Comparison of ENCODE assay signal across 8 mouse cellular contexts in genomic region chr5:140815059-140815728, GRCm38 (mm10). TPM values are rescaled to one million over a fixed set of nuclear protein-coding genes. Genes with fewer than 3 reads are reported as not detected.
DNase-seq lines count a peak whose midpoint lies in the region; ATAC-seq and TF ChIP-seq lines count a peak whose summit lies in the region.

No protein-coding gene starts in this region.

- TF ChIP-seq POLR2A in ES-Bruce4 (IDR thresholded peaks at IDR 0.05; ENCODE audit: insufficient read depth, low read length): no peak

- no peak for TF ChIP-seq CTCF in ES-Bruce4 (IDR thresholded peaks at IDR 0.05; ENCODE audit: low read depth, low read length)

- no peaks in the 10 kb centered on the region for H3K36me3 ChIP-seq in ES-Bruce4 (ENCODE audit: control insufficient read depth, insufficient read depth, low read length, poor library complexity, severe bottlenecking)
- H3K36me3 ChIP-seq in hindbrain, embryonic 15.5 days: no peaks in the 10 kb centered on the region

- DNase-seq in ES-CJ7 (ENCODE audit: low read depth, low spot score): peak; percentile 36
- peak; percentile 68 for DNase-seq in lung, postnatal 10 days
- DNase-seq in left cerebral cortex, adult 11 months (ENCODE audit: low spot score): no peak
- no peak for DNase-seq in cerebellum, adult 11 months

- no peak overlapping the region for H3K9ac ChIP-seq in ES-Bruce4 (ENCODE audit: low read depth, poor library complexity, severe bottlenecking)
- no peak overlapping the region for H3K9ac ChIP-seq in hindbrain, embryonic 15.5 days

- no peak for ATAC-seq in hindbrain, embryonic 15.5 days (ENCODE audit: low FRiP score, low read depth)
- no peak for ATAC-seq in frontal cortex, adult (ENCODE audit: low TSS enrichment)
- no peak for ATAC-seq in monocyte, adult 5-6 weeks (replicated peaks; ENCODE audit: insufficient number of reproducible peaks, low FRiP score, low TSS enrichment, poor library complexity, severe bottlenecking)

- H3K4me1 ChIP-seq in ES-Bruce4 (ENCODE audit: control insufficient read depth, insufficient read depth, low read length): peaks cover 16% of the 10 kb centered on the region
- peaks cover 66% of the 10 kb centered on the region for H3K4me1 ChIP-seq in hindbrain, embryonic 15.5 days (replicated peaks)

- no peaks in the 10 kb centered on the region for H3K9me3 ChIP-seq in ES-Bruce4 (replicated peaks; ENCODE audit: control insufficient read depth, insufficient read depth, low read length, poor library complexity, severe bottlenecking)
- H3K9me3 ChIP-seq in hindbrain, embryonic 15.5 days: no peaks in the 10 kb centered on the region

- H3K4me3 ChIP-seq in ES-Bruce4 (ENCODE audit: low read depth, low read length): no peak overlapping the region
- no peak overlapping the region for H3K4me3 ChIP-seq in hindbrain, embryonic 15.5 days

- peak overlapping the region; percentile 5; the same call in 1 of the 2 replicates for H3K4me2 ChIP-seq in hindbrain, embryonic 15.5 days

- WGBS in hindbrain, embryonic 15.5 days: 9% methylated on average over 9 of the region's 9 CpGs

- H3K27ac ChIP-seq in ES-Bruce4 (ENCODE audit: insufficient read depth, low read length): peak overlapping the region; percentile 16; the same call in 1 of the 2 replicates
- H3K27ac ChIP-seq in hindbrain, embryonic 15.5 days (replicated peaks): peak overlapping the region; percentile 71

- no peaks in the 10 kb centered on the region for H3K27me3 ChIP-seq in ES-Bruce4 (ENCODE audit: control insufficient read depth, insufficient read depth, low read length, poor library complexity, severe bottlenecking)
- no peaks in the 10 kb centered on the region for H3K27me3 ChIP-seq in hindbrain, embryonic 15.5 days

- no peak for TF ChIP-seq EP300 in ES-Bruce4 (IDR thresholded peaks at IDR 0.05; ENCODE audit: insufficient read depth, low read depth, low read length)

RNA-seq across cellular contexts. Expression of gene Gna12, which starts 15.0 kb away (rescaled TPM):
- 29.9 and 34.1 TPM in 2 replicates for polyA plus RNA-seq in ES-Bruce4 (2011; ENCODE audit: insufficient read depth, insufficient read length, low read depth, missing spikeins)
- 62.0 and 70.0 TPM in 2 replicates for polyA plus RNA-seq in hindbrain, embryonic 15.5 days (2015; fragmentation: Nextera tagmentation; extraction: Ambion mirVana)
- 10.1 to 11.7 TPM (median 10.6 TPM) in 3 replicates for total RNA-seq in monocyte, adult 5-6 weeks (2017)

Comparison
In these comparisons a context has a peak if more than half of its experiments do, and no peak if none do; other contexts are left out.
1. DNase-seq: peak in ES-CJ7 (single experiment) and lung, postnatal 10 days (single experiment); none in left cerebral cortex, adult 11 months (single experiment) and cerebellum, adult 11 months (single experiment).